Mouse (Mus musculus): Measurements from ENCODE around the gene Zfp426. TPM values are rescaled to one million over a fixed set of nuclear protein-coding genes. Genes with fewer than 3 reads are reported as not detected.

The Zfp426 gene
- polyA plus RNA-seq, 1 experiment from 2014 or later, result 12.4 TPM

DNA sequence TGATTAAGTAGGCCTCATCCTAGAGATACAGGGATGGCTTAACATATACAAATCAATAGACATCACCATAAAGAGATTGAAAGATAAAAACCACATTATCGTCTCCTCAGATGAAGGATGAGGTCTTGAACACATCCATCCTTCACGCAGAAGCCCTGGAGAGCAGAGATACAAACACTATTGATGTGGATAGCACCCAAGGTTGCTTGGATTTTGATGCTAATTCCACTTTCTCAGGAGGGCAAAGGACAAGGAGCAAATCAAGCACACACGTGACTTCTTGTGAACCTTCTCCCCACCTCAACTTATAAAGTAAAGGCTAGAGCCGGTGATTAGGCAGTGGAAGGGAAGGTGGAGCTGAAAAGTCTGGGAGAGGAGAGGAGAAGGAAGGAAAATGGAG is 38.9 kb downstream of the Zfp426 start:
- no peaks in the 10 kb centered on the region for H3K9me3 ChIP-seq (replicated peaks)
- H3K36me3 ChIP-seq, result peaks cover 45% of the 10 kb centered on the region
- no peak overlapping the region for H3K4me3 ChIP-seq
- H3K27ac ChIP-seq (ENCODE audit: poor library complexity, severe bottlenecking), result no peak overlapping the region
- no peak overlapping the region for H3K9ac ChIP-seq
- peaks cover 6% of the 10 kb centered on the region for H3K4me1 ChIP-seq (replicated peaks)
- no peaks in the 10 kb centered on the region for H3K27me3 ChIP-seq (replicated peaks)
- H3K4me2 ChIP-seq, result no peak overlapping the region
- ATAC-seq (ENCODE audit: insufficient number of reproducible peaks, low FRiP score), result no peak
- 88% methylated on average over 4 of the region's 4 CpGs for whole genome bisulfite sequencing

DNA sequence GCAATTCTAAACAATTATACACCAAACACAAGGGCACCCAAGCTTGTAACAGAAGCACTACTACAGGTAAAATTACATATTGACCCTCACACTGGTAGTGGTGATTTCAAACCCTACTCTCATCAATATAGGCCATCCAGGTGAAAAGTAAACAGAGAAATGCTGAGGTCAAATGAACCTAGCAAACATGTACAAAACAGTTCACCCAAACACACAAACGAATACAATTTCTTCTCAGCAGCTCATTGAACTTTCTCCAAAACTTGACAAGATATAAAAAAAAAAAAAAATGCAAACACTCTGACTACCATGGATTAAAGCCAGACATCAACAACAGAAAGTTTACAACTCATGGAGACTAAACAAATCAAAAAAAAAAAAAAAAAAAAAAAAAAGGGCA is 41.1 kb downstream of the Zfp426 start:
- Histone ChIP-seq H3K9ac (no peak overlapping the region), H3K4me1 (replicated peaks) (no peaks in the 10 kb centered on the region), H3K27me3 (replicated peaks) (no peaks in the 10 kb centered on the region), H3K36me3 (peaks cover 45% of the 10 kb centered on the region), H3K9me3 (replicated peaks) (no peaks in the 10 kb centered on the region), H3K4me2 (no peak overlapping the region), H3K4me3 (no peak overlapping the region), H3K27ac (ENCODE audit: poor library complexity, severe bottlenecking) (no peak overlapping the region)
- no peak for ATAC-seq (ENCODE audit: insufficient number of reproducible peaks, low FRiP score)
- WGBS, result 97% methylated on average over 1 of the region's 1 CpGs

DNA sequence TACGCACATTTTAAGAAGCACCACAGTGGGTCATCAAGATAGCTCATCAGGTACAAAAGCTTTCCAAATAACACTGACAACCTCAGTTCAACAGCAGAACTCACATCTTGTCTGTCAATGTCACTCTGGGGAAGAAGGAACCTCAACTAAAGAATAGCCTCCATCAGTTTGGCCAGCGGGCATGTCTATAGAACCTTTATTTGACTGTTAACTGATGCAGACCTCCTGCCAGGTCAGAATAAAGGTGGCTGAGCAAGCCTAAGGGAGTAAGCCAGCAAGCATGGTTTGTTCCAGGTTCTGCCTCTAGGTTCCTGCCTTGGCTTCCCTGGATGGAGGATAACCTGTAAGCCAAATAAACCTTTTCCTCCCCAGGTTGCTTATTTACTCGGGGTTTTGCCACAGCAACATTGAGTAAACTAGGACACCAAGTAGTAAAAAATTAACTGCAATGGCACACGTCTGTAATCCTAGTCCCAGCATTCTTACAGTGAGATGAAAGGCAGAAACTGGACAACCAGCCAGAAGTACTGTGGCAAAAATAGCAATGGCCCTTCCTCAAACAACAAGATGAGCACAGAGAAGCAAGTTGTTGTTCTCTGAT is 49.3 kb downstream of the Zfp426 start:
- Histone ChIP-seq H3K4me3 (no peak overlapping the region), H3K27ac (ENCODE audit: poor library complexity, severe bottlenecking) (no peak overlapping the region), H3K9ac (no peak overlapping the region), H3K27me3 (replicated peaks) (no peaks in the 10 kb centered on the region), H3K36me3 (peaks cover 74% of the 10 kb centered on the region), H3K4me1 (replicated peaks) (no peaks in the 10 kb centered on the region), H3K4me2 (no peak overlapping the region), H3K9me3 (replicated peaks) (peaks cover 9% of the 10 kb centered on the region)
- 91% methylated on average over 4 of the region's 4 CpGs for WGBS
- no peak for ATAC-seq (ENCODE audit: insufficient number of reproducible peaks, low FRiP score)

DNA sequence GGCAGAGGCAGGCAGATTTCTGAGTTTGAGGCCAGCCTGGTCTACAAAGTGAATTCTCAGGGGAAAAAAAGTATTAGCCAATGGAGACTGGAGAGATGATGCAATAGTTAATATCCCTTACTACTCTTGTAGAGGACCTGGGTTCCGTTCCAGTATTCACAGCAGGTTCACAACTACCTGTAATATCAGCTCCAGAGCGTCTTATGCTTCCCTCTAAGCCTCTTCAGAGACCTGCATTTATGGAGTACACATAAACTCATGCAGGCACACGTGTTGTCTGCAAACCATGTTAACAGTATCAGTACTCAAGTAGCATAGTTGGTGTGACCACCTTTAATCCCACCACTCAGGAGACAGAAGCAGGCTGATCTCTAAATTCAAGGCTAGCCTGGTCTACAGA is 62.5 kb downstream of the Zfp426 start:
- no peaks in the 10 kb centered on the region for H3K27me3 ChIP-seq (replicated peaks)
- 86% methylated on average over 3 of the region's 3 CpGs for WGBS
- H3K27ac ChIP-seq (ENCODE audit: poor library complexity, severe bottlenecking), result no peak overlapping the region
- no peak overlapping the region for H3K9ac ChIP-seq
- H3K36me3 ChIP-seq, result peaks cover 5% of the 10 kb centered on the region; the same call in 1 of the 2 replicates
- ATAC-seq (ENCODE audit: insufficient number of reproducible peaks, low FRiP score), result no peak
- H3K4me3 ChIP-seq, result no peak overlapping the region
- H3K9me3 ChIP-seq (replicated peaks), result no peaks in the 10 kb centered on the region
- H3K4me1 ChIP-seq (replicated peaks), result no peaks in the 10 kb centered on the region
- H3K4me2 ChIP-seq, result no peak overlapping the region

Other genes with a start within 250 kb of the Zfp426 start
- not detected in 2 replicates for gene Olfr39, start 210.4 kb downstream of the Zfp426 start, polyA plus RNA-seq (2016; fragmentation: Nextera tagmentation; extraction: Ambion mirVana)
- not detected in 2 replicates for gene Olfr873, start 194.2 kb downstream of the Zfp426 start, polyA plus RNA-seq (2016; fragmentation: Nextera tagmentation; extraction: Ambion mirVana)
- gene Olfr18, start 156.7 kb downstream of the Zfp426 start, polyA plus RNA-seq (2016; fragmentation: Nextera tagmentation; extraction: Ambion mirVana), result not detected in 2 replicates
- 30.8 and 31.7 TPM in 2 replicates for gene Zfp560, start 107.6 kb downstream of the Zfp426 start, polyA plus RNA-seq (2016; fragmentation: Nextera tagmentation; extraction: Ambion mirVana)
- 14.8 and 15.0 TPM in 2 replicates for gene Zfp26, start 32.6 kb downstream of the Zfp426 start, polyA plus RNA-seq (2016; fragmentation: Nextera tagmentation; extraction: Ambion mirVana)
- gene Zfp266, start 28.7 kb upstream of the Zfp426 start, polyA plus RNA-seq (2016; fragmentation: Nextera tagmentation; extraction: Ambion mirVana), result 62.1 and 62.2 TPM in 2 replicates
- 10.1 and 10.7 TPM in 2 replicates for gene Zfp846, start 88.5 kb upstream of the Zfp426 start, polyA plus RNA-seq (2016; fragmentation: Nextera tagmentation; extraction: Ambion mirVana)
- 362 and 384 TPM in 2 replicates for gene Ubl5, start 150.1 kb upstream of the Zfp426 start, polyA plus RNA-seq (2016; fragmentation: Nextera tagmentation; extraction: Ambion mirVana)
- gene Fbxl12, start 152.0 kb upstream of the Zfp426 start, polyA plus RNA-seq (2016; fragmentation: Nextera tagmentation; extraction: Ambion mirVana), result 18.7 and 19.4 TPM in 2 replicates
- 43.4 and 44.3 TPM in 2 replicates for gene Pin1, start 159.3 kb upstream of the Zfp426 start, polyA plus RNA-seq (2016; fragmentation: Nextera tagmentation; extraction: Ambion mirVana)